Mouse (Mus musculus) natural killer cell, adult 2 months (primary cell): ENCODE measurements at regions not wholly inside any gene's neighbourhood (a gene's known extent, or its start where the extent isn't known, plus 50 kb on each side); places are given as distances from the start of the nearest gene placed in this dataset.

ENCODE experiments used
- DNase-seq, 2 experiments: peaks; one replicate each; pipeline ENCODE4 v3.0.0; 2022; ENCODE audit warnings: low spot score in 2 of 2

DNA sequence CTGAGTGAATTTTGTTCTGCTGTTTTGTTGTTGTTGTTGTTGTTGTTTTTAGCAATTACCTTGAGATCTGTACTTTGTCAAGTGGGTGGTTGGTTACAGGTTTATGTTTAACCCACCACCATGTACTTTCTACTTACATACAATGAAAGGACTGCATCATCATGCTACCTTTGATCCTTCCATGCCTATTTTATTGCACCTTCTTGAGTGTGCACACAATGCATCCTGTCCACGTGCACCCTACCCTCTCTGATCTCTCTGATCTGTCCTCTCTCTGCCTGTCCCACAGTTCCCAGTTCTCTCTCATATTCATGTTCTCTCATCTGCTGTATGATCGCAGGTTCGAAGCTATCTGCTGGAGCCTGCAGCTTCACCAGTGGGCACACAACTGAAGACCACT, 59.9 kb upstream of the Gas1 start:
- DNase-seq: no peak

DNA sequence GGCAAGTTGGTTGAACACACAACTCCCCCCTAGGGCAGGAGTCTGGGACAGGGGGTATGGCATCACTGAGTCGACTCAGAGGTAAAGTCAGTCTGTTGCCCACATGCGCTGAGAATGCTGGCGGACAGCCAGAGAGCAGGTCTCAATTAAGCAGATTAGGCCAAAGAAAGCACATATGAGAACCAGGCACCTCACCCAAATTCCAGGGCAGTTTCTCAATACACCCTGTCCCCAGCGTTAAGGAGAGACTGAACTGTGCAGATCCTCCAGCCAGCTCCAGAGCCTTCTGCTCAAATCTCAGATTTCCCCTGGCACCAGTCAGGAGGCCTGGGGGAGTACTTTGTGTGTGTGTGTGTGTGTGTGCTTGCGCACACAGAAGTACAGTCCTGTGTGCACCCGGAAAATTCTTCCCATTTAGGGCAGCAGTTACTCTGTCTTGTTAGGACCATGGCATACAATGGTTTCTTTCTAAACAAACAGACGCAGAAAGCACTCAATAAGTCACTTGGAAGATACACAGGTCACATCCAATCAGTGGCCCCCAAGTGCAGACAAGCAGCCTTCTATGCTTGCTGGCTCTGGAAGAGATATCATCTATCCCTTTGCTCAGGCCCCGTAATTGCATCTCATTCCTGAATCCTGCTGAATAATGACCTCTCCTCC, 65.4 kb upstream of the Gas1 start:
- no peak for DNase-seq

DNA sequence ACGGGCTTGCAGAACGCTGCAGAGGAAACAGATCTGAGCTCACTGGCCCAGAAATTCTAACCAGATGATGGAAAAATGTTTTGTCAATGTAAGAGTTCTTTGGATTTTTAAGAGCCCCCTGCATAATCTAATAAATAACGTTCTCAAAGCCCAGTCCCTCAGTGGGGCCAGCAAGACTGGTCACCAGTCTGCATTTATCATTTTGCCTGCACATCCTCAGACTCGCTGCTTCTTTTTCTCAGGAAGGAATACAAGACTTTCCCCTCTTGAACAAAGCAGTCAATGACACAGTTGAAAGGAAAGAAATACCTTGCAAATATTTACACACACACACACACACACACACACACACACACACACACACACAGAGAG, 65.9 kb upstream of the Gas1 start:
- no peak for DNase-seq

DNA sequence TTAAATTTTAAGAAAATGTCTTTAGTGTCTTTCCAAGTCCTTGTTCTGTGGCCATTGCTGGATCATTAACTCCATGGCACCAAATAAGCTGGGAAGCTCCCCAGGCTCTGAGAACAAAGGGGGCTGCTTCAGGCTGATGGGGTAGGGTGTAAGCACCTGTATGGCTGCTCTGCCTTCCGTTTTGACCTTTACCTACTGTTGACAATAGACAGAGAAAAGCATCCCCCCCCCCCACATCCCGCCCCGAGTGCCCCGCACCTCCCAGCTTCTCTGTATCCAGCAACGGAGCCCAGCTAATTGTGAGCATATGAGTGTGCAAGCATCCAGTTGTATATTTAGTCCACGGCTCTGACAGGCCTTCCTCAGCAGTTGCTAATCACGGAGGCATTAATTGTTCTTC, 78.0 kb upstream of the Gas1 start:
- no peak for DNase-seq

DNA sequence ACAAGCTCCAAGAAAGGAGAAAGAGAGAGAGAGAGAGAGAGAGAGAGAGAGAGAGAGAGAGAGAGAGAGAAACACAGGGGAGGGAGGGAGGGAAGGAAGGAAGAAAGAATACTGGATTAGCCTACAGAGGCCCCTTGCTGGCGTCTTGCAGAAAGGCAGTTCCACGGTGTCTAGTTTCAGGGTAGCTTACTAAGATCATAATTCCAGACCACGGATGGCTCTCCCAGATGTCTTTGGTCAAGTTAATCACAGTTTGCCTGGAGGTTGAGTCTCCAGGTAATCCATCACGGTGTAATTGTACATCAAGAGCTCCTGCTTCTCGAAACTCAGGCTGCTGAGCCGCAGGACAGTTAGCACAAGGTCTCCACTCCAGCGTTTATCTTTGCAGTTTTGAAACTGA, 78.5 kb upstream of the Gas1 start:
- no peak for DNase-seq

DNA sequence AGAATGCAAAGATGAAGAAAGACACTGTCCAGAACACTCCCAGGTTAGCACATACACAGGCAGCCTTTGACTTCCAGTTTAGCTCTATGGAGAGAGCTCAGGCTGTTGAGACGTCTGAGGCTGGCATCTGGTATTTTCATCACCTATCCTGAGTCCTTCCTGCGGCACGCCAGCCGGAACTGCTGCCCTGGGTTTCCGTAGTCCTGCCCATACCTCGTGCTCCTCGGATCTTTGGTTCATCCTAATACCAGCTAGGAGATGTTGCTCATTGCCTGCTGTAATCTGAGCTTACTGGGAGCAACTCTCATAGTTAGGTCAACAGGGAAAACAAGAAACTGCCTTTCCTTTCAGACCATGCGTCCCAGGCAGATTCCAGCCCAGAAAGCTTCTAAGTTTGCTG, 79.8 kb upstream of the Gas1 start:
- no peak for DNase-seq

DNA sequence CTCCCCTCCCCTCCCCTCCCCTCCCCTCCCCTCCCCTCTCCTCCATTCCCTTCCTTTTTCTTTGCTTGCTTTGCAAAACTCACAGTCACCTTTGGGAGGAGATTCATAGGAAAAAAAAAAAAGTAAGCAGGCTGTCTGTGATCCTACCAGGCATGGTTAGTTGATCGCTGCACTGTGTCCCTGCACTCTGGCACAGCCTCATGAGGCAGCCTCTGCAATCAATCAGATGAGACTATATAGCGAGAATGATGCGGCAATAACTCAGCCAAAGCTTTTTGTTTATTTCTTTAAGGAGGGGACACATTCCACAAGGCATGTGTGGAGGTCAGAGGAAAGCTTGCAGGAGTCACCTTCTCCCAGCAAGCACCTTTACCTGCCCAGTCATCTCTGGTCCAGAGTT, 80.7 kb upstream of the Gas1 start:
- no peak for DNase-seq

DNA sequence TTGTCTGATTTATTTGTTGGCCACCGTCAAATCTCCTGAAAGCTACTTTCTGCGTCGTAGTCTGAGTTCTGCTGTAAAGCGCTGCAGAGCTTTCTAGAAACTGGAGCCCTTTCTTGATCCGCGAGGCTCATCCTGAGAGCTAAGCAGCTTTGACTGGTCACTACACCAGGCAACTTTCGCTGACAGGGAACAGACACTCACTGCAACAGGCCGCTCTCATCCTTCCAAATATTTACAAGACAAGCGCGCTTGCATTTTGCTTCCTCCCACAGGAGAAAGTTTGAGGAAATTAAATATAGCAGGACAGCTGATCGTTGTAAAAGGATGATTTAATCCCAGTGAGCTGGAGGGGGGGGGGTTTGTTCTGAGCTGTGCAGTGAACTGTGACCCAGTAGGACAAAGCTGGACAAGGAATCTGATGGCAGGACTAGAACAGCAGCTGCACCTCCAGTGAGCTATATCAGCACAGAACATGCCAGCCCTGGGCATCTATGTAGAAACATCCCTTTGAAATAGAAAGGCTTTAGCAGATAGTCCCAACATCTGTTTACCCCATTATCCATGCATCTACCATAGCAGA, 85.4 kb upstream of the Gas1 start:
- DNase-seq: no peak

DNA sequence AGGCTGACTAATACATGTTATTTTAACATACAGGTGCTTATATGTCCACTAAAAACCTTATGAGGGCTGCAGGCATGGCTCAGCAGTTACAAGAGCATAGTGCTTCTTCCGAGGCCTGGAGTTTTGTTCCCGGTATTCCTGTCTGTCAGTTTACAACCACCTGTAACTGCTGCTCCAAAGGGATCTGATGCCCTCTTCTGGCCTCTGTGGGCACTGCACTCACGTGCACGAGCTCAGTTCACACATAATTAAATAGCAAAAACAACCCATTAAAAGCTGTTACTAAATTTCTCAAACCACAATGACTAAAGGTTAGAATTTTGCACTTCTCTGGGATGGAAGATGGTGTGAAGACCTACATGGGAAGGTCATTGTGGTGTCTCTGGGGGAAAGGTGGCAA, 87.3 kb upstream of the Gas1 start:
- DNase-seq: no peak

DNA sequence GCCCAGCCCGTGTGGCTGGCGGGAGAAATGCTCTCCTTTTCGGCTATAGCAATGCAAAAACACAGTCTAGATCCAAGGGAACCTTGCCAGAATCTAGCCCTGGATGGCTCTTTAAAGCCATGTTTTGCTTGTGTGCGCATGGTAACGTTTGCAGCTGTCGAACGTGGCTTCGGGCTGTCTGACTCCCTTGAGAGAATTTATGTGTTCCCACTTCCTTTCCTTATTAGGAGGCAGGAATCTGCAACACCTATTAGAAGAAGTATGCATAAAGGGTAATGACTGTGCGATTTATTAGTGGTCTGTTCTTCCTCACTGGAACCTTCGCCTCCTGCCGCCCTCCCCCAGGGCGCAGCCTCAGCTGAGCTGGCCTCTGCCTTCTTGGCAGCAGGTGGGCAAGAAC, 90.4 kb upstream of the Gas1 start:
- DNase-seq: no peak

DNA sequence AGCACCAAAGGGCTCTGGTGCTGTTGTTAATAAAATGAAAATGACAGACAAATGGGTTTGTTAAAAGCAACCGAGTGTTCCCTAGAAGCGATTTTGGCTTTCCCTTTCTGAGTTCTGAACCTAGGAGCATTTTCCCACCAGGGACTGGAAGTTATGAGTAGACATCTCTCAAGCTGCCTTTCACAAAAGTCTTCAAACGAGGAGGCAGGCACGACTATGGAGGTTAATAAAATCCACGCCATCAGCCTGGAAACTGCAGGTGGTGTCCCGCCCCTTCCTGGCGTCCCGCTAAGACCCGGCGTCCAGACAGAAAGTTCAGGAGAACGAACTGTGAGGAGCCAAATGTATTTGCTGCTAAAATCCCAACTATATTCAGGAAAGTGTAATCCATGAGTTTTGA, 91.1 kb upstream of the Gas1 start:
- DNase-seq: no peak

DNA sequence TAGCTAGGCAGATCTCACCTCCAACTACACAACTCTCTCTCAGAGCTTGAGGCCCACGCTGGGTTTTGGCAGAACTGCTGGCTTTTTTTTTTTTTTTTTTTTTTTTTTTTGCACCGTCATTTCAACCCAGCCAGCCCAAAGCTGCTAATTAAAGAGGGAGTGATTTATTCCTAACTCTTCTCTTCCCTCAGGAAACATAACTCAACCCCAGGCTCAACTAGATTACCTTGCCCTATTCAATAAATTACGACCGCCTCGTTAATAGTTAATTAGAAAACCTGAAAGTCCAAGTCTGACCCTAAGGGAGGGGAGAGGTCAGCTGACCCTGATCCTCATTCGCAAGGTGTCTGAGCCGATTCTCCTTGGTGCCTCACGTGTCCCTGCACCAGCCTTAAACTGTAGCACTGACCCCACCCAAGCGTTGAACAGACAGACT, 92.3 kb upstream of the Gas1 start:
- DNase-seq: no peak

DNA sequence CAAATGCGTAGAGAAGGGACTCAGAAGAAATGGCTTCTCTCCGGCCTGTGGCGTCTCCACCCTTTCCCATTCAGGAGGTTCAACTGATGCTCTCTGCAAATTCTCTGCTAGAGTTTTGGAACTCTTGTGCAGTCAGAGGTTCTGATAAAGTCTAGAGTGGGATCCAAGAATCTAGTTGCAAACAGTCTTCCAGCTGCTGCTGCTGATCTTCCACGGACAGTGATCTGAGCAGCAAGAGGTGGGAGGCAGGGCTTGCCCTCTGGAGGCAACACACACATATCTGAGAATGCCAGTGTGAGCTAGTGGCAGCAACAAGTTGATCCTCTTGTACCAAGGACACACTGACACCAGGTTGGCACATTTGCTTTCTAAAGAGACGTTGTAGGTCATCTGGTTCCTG, 93.4 kb upstream of the Gas1 start:
- DNase-seq: no peak

DNA sequence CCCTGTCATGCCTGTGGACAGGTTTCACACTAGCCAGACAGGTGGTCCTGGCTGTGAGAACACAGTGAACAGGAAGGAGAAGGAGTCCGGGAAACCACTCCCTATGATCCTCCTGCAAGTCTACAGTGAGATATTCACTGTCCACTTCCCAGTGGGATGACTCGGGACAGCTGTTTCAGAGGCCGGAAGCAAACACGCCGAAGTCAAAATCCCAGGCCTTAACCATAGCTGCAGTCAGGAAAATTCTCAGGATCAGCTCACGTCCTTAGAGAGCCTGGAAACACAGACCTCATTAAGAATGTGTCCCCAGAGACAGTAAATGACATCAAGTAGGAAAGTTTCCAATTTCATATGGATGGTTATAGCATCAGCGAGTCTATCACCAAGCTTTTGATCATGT, 96.2 kb upstream of the Gas1 start:
- DNase-seq: no peak

DNA sequence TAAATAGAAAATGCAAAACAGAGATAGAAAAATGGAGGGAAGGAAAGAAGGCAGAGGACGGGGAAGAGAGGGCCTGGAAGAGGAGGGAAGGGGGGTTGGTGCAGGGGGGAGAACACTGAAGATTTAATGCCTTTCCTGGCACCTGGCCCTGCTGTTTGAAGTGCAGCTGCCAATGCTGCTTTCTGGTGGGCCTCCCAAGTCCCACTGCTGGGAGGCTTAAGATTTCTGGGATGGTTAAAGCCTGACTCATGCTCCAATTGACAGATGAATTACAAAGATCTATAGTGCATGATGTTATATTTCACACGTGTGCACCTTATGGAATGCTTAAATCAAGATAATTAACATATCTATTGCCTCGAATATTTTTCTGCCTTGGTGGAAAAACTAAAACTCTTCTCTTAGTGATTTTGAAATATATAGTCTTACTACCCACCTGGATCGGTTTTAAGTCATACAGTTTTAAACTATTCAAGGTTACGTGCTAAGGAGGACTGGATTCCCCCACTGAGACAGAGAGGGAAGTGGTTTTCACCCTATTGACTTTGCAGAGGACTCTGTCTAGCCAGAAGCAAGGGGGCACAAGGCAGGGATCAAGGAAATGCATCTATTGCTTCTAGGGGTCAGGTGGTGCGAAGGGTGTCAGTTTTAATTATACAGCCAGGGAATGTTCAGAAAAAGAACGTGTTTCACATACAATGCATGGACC, 105.5 kb upstream of the Gas1 start:
- no peak for DNase-seq

DNA sequence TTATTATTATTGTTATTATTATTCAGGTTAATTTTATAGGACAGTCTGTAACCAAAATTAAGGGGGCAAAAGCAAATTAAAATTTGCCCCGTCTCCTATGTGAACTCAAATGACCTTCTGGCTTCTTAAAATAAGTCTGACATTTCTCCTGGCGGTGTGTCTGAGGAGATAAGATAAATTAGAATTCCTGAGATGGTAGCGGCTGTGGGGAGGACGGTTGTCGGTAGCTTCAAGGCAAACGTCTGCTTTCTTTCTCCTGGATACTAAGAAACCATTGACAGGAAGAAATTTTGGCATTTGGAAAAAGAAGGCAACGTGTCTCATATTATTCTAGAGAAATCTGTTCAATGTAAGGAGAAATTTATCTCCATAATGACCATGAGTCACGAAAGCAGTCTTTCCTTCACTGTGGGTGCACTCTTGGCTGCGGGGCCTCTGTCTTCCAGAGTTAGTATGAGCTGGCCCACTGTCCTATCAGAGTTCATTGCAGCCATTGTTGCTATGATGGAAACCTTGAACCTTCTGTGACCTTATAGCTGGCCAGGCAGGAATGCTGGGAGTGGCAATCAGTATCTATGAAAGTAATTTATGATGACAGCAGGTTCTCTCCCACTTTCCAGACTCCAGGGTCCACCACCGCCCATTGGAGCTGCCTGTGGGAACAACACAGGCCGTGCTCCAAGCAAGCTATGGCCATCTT, 109.5 kb upstream of the Gas1 start:
- DNase-seq: no peak

DNA sequence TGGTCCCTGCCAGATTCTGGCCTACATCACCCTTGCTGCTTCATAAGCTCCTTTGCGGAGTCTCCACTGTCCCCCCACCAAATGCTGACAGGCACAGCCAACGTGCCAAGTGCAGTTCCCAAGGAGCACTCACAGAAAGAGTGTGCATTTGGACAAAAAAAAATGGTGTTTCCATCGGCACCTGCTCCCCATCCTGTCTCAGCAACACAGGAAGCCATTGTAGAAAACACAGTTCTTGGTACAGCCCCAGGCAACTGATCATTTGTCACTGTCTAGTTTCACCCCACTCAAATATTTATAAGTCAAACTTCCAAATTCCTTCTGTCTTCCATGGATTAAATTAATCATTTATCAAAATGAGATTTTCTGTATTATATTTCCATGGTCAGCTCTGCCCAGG, 112.5 kb upstream of the Gas1 start:
- DNase-seq: no peak

DNA sequence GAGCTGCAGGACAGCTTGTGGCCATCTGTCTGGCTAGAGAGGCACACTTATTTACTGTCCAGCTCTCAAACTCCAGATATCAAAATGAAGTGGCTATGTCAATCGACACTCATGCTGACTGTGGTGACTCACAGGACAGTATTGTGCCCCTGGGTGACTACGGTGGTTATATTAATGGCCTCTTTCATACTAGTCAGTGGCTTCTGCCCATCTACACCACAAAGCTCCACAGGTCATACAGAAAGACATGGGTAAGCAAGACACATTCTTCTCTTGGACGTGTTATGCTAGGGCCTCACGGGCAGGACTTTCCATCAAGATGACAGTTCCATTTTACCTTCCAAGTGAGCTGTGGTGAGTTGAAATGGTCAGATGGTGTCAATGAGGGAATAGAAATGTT, 113.7 kb upstream of the Gas1 start:
- no peak for DNase-seq

DNA sequence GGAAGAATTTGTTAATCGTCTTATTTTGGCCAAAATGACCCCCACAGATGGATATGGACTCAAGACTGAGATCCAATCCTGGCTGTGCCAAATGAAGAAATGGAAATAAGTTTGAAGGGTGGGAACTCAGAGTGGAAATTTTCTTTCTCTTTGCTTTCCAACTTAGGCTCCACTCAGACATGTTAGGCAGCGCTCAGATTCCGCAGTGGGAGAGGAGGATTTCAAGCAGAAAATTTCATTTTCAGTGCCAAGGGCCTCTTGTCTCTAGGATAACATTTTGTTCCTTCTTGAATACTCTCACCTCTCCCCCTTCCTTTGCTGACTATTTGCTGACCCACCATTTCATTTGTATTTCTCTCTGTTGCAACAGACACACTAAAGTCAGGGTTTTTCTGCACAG, 114.2 kb upstream of the Gas1 start:
- DNase-seq: no peak

DNA sequence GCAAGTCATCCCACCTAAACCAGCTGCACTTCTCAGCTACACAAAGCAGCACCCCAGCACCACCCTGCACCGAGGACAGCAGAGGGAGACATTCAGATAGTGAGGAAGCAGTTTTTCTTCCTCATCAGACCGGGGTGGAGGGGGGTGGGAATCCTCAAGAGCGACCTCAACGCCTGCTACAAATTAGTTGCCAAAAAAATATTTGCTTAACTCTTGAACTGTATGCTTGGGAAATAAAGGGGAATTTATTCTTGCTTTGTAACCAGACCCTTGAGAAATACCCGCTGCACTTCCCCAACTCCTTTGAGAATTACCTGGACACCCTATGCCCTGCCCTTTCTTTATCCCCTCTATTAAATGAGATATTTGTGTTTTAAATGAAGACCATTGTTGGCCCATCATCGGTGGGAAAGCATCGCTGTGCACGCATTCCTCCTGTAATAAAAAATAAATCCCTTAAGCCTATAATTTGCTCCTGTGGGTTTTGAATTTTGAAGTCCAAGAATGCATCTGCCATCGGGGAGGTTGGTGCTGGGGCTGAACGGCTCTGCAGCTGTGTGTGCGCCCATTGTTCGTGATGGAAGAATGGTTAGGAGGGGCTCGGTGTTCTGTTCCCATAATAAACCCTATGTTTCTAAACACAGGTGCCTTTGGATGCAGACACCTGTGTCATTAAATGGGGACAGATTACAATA, 119.2 kb upstream of the Gas1 start:
- no peak for DNase-seq

DNA sequence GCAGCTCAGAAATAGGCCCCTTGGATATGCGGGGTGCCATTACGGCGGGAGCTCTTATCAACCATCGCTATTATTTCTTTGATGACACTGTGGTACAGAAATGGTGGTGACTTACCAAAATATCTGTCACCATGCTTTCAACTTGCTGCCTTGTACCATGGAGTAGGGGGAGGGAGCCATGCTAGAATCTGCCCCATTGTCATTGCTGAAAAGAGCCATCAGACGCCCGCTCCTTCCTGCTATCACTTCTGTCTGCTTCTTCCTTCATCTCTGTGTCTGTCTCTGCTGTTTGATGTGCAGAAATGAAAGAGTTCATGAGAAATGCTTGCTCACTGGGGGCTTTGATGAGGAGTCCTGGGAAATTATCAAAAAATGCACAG, 119.7 kb upstream of the Gas1 start:
- DNase-seq: no peak

DNA sequence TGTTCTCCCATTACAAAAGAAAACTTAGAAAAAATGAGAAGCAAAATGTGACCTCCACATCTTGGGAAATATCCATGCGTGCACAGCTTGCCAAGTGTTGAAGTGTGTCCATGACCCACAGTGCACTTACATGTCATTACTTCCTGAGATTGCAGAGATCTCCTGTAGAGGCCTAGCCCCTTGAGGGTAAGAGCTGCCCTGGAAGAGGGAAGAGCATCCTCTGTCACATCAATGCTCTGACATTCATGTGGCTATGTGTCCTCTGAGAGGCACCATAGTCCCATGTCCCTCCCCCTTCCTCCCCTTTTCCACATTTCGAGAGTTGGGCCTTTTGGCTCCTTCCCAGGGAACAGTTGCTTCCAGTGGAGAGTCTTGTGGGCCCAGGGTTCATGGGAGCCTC, 121.4 kb upstream of the Gas1 start:
- DNase-seq: no peak
